Mouse (Mus musculus) ES-E14 (cell line): ENCODE measurements around the gene Prpsap2. TPM values are rescaled to one million over a fixed set of nuclear protein-coding genes. Genes with fewer than 3 reads are reported as not detected.

ENCODE experiments used
- DNase-seq: peaks from one replicate; pipeline ENCODE4 v3.0.0-alpha.2; 2013; ENCODE audit warnings: low read depth, low spot score
- H3K27ac ChIP-seq: 2 replicates; pipeline ENCODE4 v1.5.1; 2012; ENCODE audit warnings: low read depth, mild to moderate bottlenecking, low read length, moderate library complexity, mixed read lengths; ENCODE audit not compliant: poor library complexity, insufficient read depth, severe bottlenecking
- H3K36me3 ChIP-seq: 2 replicates; pipeline ENCODE4 v1.6.1; 2012; ENCODE audit warnings: mild to moderate bottlenecking, low read length, moderate library complexity, mixed read lengths; ENCODE audit not compliant: control insufficient read depth, poor library complexity, insufficient read depth, severe bottlenecking
- H3K4me1 ChIP-seq, 2 experiments: fragments of 150-350 bp in 1 of 2; sonication (generic) in 1 of 2; 2 replicates each; pipeline ENCODE4 v1.6.1; 2012; ENCODE audit warnings: low read length in 2 of 2, mild to moderate bottlenecking in 1 of 2, mixed read lengths in 1 of 2; ENCODE audit not compliant: control insufficient read depth in 2 of 2, insufficient read depth in 2 of 2, poor library complexity in 1 of 2
- H3K4me3 ChIP-seq, 2 experiments: fragments of 150-350 bp in 1 of 2; sonication (generic) in 1 of 2; 2 replicates each; pipeline ENCODE4 v1.5.1; 2012; ENCODE audit warnings: low read length in 2 of 2, low read depth in 1 of 2, mild to moderate bottlenecking in 1 of 2, mixed read lengths in 1 of 2; ENCODE audit not compliant: insufficient read depth in 1 of 2, poor library complexity in 1 of 2, severe bottlenecking in 1 of 2
- H3K9ac ChIP-seq: 2 replicates; pipeline ENCODE4 v1.6.1; 2012; ENCODE audit warnings: low read depth, mild to moderate bottlenecking, low read length, mixed read lengths; ENCODE audit not compliant: poor library complexity, insufficient read depth, severe bottlenecking
- H3K9me3 ChIP-seq: fragments of 150-350 bp; sonication (generic); 2 replicates; pipeline ENCODE4 v1.6.1; 2012; ENCODE audit warnings: low read depth, mild to moderate bottlenecking, low read length; ENCODE audit not compliant: control insufficient read depth, insufficient read depth
- CHD2 ChIP-seq: IDR thresholded peaks from 2 replicates; pipeline ENCODE4 v1.6.1; 2014; ENCODE audit warnings: mild to moderate bottlenecking, low read depth, low read length, inconsistent platforms
- HCFC1 ChIP-seq: IDR thresholded peaks from 2 replicates; pipeline ENCODE4 v1.6.1; 2012; ENCODE audit warnings: low read length, inconsistent platforms, borderline replicate concordance; ENCODE audit not compliant: insufficient read depth
- MAFK ChIP-seq: IDR thresholded peaks from 2 replicates; pipeline ENCODE4 v1.6.1; 2014; ENCODE audit warnings: mild to moderate bottlenecking, low read depth, low read length, inconsistent platforms; ENCODE audit not compliant: insufficient read depth
- ZC3H11A ChIP-seq: IDR thresholded peaks from 2 replicates; pipeline ENCODE4 v1.6.1; 2012; ENCODE audit warnings: low read depth, mild to moderate bottlenecking, inconsistent platforms, low read length, borderline replicate concordance
- ZNF384 ChIP-seq: IDR thresholded peaks from 2 replicates; pipeline ENCODE4 v1.6.1; 2012; ENCODE audit warnings: low read depth, low read length, inconsistent platforms
- in situ Hi-C, 2 experiments: fragments of 600-800 bp; cut with MboI; formaldehyde crosslinking; loops; one replicate each; pipeline ENCODE4 v1.15.1; 2025; ENCODE audit warnings: low sequenced_read_pairs in 2 of 2, inconsistent platforms in 1 of 2; ENCODE audit not compliant: unreplicated experiment in 2 of 2
- total RNA-seq: library from RNA; depleted of rRNA; stranded (reverse); fragments of 300-350 nt; gene quantifications from 2 replicates; pipeline ENCODE4 v1.2.3, GENCODE M21; 2012

The Prpsap2 gene
- total RNA-seq, 1 experiment, result 35.7 TPM

DNA sequence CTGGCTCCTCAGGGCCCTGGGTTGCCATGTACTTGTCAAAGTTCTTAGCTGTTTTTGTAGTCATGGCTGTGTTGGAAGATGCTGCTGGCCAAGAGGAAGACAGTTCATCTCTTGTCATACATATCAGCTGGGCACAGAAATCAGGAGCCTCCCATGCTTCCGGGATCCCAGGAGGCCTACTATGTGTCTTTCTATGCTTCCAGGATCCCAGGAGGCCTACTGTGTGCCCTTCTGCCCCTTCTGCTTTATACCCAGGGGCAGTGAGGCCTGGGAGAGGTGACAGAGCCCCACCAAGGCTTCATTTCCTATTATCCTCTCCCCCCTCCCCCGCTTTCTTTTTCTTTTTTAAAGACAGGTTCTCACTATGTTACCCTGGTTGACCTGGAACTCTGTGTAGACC, 56.3 kb downstream of the Prpsap2 start:
- H3K9me3 ChIP-seq, result no peaks in the 10 kb centered on the region
- in situ Hi-C loops, result no loop called here
- H3K36me3 ChIP-seq, result peaks cover 2% of the 10 kb centered on the region; the same call in 1 of the 2 replicates
- no peak for TF ChIP-seq ZNF384
- TF ChIP-seq HCFC1, result no peak
- TF ChIP-seq CHD2, result no peak
- no peak for TF ChIP-seq MAFK
- TF ChIP-seq ZC3H11A, result no peak
- H3K4me3 ChIP-seq, result no peak overlapping the region
- no peak for DNase-seq
- H3K4me1 ChIP-seq, result 0 out of 4 replicates have a peak, but pooled peaks cover 0 to 5% of the 10 kb centered on the region in 2 experiments
- H3K9ac ChIP-seq, result no peak overlapping the region
- no peak overlapping the region for H3K27ac ChIP-seq

DNA sequence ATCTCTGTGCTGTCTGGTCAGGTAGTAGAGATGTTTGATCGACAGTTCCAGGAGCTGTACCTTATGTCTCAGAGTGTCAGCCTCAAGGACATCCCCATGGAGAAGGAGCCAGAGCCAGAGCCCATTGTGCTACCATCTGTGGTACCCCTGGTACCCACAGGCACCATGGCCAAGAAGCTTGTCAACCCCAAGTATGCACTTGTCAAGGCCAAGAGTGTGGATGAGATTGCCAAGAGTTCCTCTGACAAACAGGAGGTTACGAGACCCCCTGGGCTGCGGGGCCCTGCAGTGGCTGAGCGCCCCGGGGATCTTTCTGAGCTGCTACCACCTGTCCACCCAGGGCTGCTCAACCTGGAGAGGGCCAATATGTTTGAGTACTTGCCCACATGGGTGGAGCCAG, 59.4 kb downstream of the Prpsap2 start:
- H3K36me3 ChIP-seq, result peaks cover 4% of the 10 kb centered on the region; the same call in 1 of the 2 replicates
- H3K4me1 ChIP-seq, result no peaks in the 10 kb centered on the region
- no peak overlapping the region for H3K27ac ChIP-seq
- no peak overlapping the region for H3K4me3 ChIP-seq
- TF ChIP-seq ZNF384 (no peak), CHD2 (no peak), MAFK (no peak), HCFC1 (no peak), ZC3H11A (no peak)
- H3K9ac ChIP-seq, result no peak overlapping the region
- H3K9me3 ChIP-seq, result no peaks in the 10 kb centered on the region
- DNase-seq, result no peak
- in situ Hi-C loops, result no loop called here

DNA sequence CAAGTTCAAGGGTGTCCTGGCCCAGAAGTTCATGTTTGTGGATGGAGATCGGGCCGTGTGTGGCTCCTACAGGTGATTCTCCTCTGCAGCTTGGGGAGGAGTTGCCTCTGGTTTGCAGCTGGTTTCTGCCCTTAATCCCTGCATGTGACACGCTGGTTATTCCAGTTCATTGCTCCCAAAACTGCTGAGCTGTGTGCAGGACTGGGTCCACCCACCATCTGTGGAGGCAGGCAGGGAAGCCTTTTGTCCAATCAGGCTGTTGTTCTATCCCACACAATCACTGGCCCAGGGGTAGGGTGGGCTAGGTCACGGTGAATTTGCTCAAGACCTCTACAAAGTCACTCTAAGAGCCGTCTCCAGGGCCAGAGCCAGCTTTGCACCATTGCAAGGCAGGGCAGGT, 60.2 kb downstream of the Prpsap2 start:
- in situ Hi-C loops, result no loop called here
- no peak overlapping the region for H3K9ac ChIP-seq
- H3K27ac ChIP-seq, result no peak overlapping the region
- H3K36me3 ChIP-seq, result peaks cover 4% of the 10 kb centered on the region; the same call in 1 of the 2 replicates
- no peak overlapping the region for H3K4me3 ChIP-seq
- no peak for DNase-seq
- no peaks in the 10 kb centered on the region for H3K9me3 ChIP-seq
- H3K4me1 ChIP-seq, result no peaks in the 10 kb centered on the region
- TF ChIP-seq ZNF384, result no peak
- no peak for TF ChIP-seq CHD2
- TF ChIP-seq ZC3H11A, result no peak
- no peak for TF ChIP-seq HCFC1
- TF ChIP-seq MAFK, result no peak

DNA sequence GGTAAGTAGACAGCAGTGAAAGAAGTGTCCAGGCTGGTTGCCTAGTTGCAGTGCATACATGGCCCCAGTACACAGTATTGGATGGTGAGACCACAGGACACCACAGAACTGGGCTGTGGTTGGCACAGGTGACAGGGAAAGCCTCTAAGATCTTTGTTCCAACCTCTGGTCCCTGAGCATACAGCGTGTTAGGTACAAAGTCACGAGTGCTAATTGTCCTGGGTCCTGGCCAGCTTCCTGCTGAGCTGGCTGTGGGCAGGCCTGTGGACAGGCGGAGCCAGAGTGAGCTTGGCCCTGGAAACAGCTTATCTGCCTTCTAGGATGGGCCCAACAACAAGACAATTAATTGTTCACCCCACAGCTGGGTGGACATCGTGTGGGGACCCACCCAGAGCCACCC, 62.0 kb downstream of the Prpsap2 start:
- Histone ChIP-seq H3K4me1 (no peaks in the 10 kb centered on the region), H3K4me3 (no peak overlapping the region), H3K36me3 (peaks cover 4% of the 10 kb centered on the region; the same call in 1 of the 2 replicates), H3K9ac (no peak overlapping the region), H3K9me3 (no peaks in the 10 kb centered on the region), H3K27ac (no peak overlapping the region)
- no peak for TF ChIP-seq ZNF384
- no peak for TF ChIP-seq MAFK
- TF ChIP-seq CHD2, result no peak
- no peak for TF ChIP-seq ZC3H11A
- TF ChIP-seq HCFC1, result no peak
- in situ Hi-C loops, result no loop called here
- DNase-seq, result no peak

DNA sequence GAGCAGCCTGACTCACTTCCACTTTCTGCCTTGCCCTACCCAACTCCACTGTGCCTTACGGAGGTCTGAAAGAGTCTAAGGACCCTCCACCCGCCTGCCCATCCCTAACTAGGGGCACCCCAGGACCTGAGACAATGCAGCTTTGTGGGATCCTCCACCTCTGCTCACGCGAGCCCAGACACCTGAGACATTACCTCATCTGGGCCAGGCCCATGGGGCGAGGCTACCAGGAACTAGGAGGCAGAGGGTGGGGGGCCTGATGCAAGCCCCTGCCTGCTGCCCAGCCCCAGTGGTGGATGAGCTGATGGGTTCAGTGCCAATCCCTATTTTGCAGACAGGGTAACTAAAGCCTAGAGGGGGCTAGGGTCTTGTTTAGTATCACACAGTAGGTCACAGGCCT, 62.4 kb downstream of the Prpsap2 start:
- peaks cover 4% of the 10 kb centered on the region; the same call in 1 of the 2 replicates for H3K36me3 ChIP-seq
- H3K4me1 ChIP-seq, result no peaks in the 10 kb centered on the region
- TF ChIP-seq CHD2 (no peak), MAFK (no peak), ZC3H11A (no peak), ZNF384 (no peak), HCFC1 (no peak)
- no peak for DNase-seq
- in situ Hi-C loops, result no loop called here
- H3K27ac ChIP-seq, result no peak overlapping the region
- H3K9me3 ChIP-seq, result no peaks in the 10 kb centered on the region
- no peak overlapping the region for H3K9ac ChIP-seq
- H3K4me3 ChIP-seq, result no peak overlapping the region
